Mouse (Mus musculus) macrophage (primary cell): ENCODE measurements around the gene Gm10376. TPM values are rescaled to one million over a fixed set of nuclear protein-coding genes. Genes with fewer than 3 reads are reported as not detected.
"Not testable (repeated sequence)": the region's sequence is repeated elsewhere in the genome, so short reads cannot be mapped to it uniquely, and the experiment has no call there.

Source experiments
- H3K27ac ChIP-seq: fragments of 350-480 bp; formaldehyde crosslinking; 2 replicates; pipeline ENCODE4 v1.9.0; 2021
- H3K36me3 ChIP-seq: fragments of 350-480 bp; formaldehyde crosslinking; 2 replicates; pipeline ENCODE4 v1.9.0; 2021; ENCODE audit errors: inconsistent target
- H3K4me3 ChIP-seq: fragments of 350-480 bp; formaldehyde crosslinking; 2 replicates; pipeline ENCODE4 v1.9.0; 2021; ENCODE audit errors: inconsistent target
- H3K79me2 ChIP-seq: fragments of 350-480 bp; formaldehyde crosslinking; 2 replicates; pipeline ENCODE4 v1.9.0; 2021; ENCODE audit errors: inconsistent target
- WGBS: methylation state at CpG from one replicate; pipeline ENCODE4 v1.1.7; 2026; ENCODE audit warnings: inconsistent platforms; ENCODE audit not compliant: missing documents; 5-methylcytosine and 5-hydroxymethylcytosine counted together
- polyA plus RNA-seq: library from polyadenylated mRNA; stranded (reverse); fragments of 250-400 nt; gene quantifications from 3 replicates; pipeline ENCODE4 v1.2.4, GENCODE M21; 2018; ENCODE audit warnings: inconsistent platforms
- total RNA-seq, 78 experiments: library from RNA; depleted of rRNA; stranded (reverse); fragments of 250-400 nt; gene quantifications; 1 replicate in 9 of 78; 2 replicates in 24 of 78; 3 replicates in 43 of 78; 4 replicates in 2 of 78; pipeline ENCODE4 v1.2.4; 2018; ENCODE audit warnings: inconsistent platforms in 56 of 78

Gm10376 gene
- not detected for total RNA-seq (2018; cell fraction: chromatin; rRNA removed)
- not detected for total RNA-seq (2018; cell fraction: cytosol; rRNA removed)
- total RNA-seq (2018; cell fraction: nucleus; rRNA removed): not detected
- polyA plus RNA-seq: not detected in 3 replicates

GRCm38 (mm10) chr14:43015528-43015927 is at the start of gene Gm10376:
TSS of gene Gm10376 (minus strand) at chr14:43015628.
- not testable (repeated sequence) for H3K79me2 ChIP-seq, H3K27ac ChIP-seq, H3K36me3 ChIP-seq, H3K4me3 ChIP-seq

DNA sequence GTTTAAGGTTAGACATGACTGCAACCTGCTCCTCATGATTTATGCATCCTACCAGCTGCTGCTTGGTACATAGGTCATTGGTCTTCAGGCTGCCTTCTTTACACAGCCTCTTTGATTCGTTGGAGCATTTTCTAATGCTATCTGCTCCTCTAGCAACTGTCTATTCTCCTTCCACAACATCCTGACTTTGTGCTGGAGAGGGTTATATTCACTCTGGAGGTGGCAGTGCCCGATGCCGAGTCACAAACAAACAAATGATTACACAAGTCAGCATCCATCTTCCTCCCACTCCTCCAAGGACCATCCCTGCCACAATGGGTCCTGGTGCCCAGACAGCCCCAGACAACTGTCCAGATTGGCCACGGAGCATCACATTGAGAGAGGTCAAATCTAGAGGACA is 44.8 kb upstream of the Gm10376 start:
- not testable (repeated sequence) for H3K79me2 ChIP-seq, H3K4me3 ChIP-seq, H3K36me3 ChIP-seq, H3K27ac ChIP-seq
- WGBS: 58% methylated on average over 4 of the region's 4 CpGs

DNA sequence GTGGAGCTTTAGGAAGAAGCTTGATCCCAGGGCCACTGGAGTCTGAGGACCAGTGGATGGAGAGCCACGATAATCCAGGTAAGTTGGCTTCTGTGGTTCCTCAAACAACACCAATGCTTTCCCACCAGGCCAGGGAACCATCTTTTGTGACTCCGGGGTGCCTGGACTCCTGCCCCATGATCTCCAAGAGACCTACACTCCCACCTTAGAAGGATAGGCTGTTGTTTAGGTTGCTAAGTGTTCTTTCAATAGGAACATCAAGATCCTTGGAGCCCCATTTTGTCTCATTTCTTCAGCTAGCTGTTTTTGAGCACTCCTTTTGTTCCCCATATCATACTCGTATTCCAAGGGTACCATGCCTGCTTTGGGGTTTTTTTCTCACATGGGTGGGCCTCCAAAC is 42.6 kb upstream of the Gm10376 start:
- H3K79me2 ChIP-seq, H3K36me3 ChIP-seq, H3K27ac ChIP-seq, H3K4me3 ChIP-seq: not testable (repeated sequence)
- 89% methylated on average over 2 of the region's 3 CpGs for WGBS

DNA sequence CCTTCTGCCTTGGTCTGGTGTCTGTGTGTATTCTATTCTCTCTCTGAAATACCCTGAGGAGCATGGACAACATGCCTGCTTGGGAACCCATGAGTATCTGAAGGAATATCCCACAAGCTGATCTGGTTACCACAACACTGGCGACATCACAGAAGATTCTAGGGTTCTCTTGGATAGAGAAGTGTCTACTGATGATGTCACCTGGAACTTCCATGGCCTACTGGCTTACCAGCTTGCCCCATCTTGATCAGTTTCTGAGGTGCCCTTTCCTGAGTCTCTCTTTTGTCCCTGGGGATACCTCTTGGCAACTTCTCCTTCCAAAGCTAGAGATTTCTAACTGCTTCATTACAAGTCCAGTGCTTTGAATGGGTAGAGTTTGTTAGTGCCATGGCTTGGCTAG is 21.9 kb downstream of the Gm10376 start, which contains the start of gene Gm8082:
Gene Gm8082 (minus strand): TSS at position 101 of the 400 bp plus-strand sequence.
- not testable (repeated sequence) for H3K4me3 ChIP-seq, H3K36me3 ChIP-seq, H3K27ac ChIP-seq, H3K79me2 ChIP-seq
- WGBS: no CpG with 5 or more reads among the region's 1 CpGs

Other genes with a start within 250 kb of the Gm10376 start
- gene Gm3015, start 246.8 kb downstream of the Gm10376 start, polyA plus RNA-seq: not detected in 3 replicates
- not detected in 3 replicates for gene Gm10377, start 217.6 kb downstream of the Gm10376 start, polyA plus RNA-seq
- gene Gm21977, start 162.2 kb downstream of the Gm10376 start, polyA plus RNA-seq: not detected in 3 replicates
- not detected in 3 replicates for gene Gm8082, start 22.0 kb downstream of the Gm10376 start, polyA plus RNA-seq
- gene Gm8094, start 61.0 kb upstream of the Gm10376 start, polyA plus RNA-seq: not detected in 3 replicates
- not detected in 3 replicates for gene Gm8104, start 85.0 kb upstream of the Gm10376 start, polyA plus RNA-seq
- not detected in 3 replicates for gene Gm7233, start 164.2 kb upstream of the Gm10376 start, polyA plus RNA-seq
- gene Gm8122, start 219.7 kb upstream of the Gm10376 start, polyA plus RNA-seq: not detected in 3 replicates
- not detected in 3 replicates for gene Gm8126, start 243.0 kb upstream of the Gm10376 start, polyA plus RNA-seq